Mouse (Mus musculus) MEL (cell line): ENCODE data around the gene Trp73.

Experiments
- CHD1 ChIP-seq: IDR thresholded peaks from 2 replicates; pipeline ENCODE4 v1.6.1; 2012; ENCODE audit warnings: low read depth, mild to moderate bottlenecking, inconsistent platforms, low read length, improper control_type of control experiment
- CTCF ChIP-seq, 3 experiments: IDR thresholded peaks in 2 of 3; conservative IDR thresholded peaks in 1 of 3; 2 replicates each; pipeline ENCODE4 v1.5.1; 2011 to 2012; ENCODE audit warnings: low read length in 3 of 3, low read depth in 2 of 3, mild to moderate bottlenecking in 2 of 3, improper control_type of control experiment in 1 of 3, inconsistent platforms in 1 of 3, mixed read lengths in 1 of 3, moderate library complexity in 1 of 3; ENCODE audit not compliant: control insufficient read depth in 1 of 3, insufficient read depth in 1 of 3, poor library complexity in 1 of 3, severe bottlenecking in 1 of 3
- EP300 ChIP-seq, 2 experiments: IDR thresholded peaks; 2 replicates each; pipeline ENCODE4 v1.6.1; 2011; ENCODE audit warnings: improper control_type of control experiment in 2 of 2, low read length in 2 of 2, low read depth in 1 of 2, mild to moderate bottlenecking in 1 of 2
- ETS1 ChIP-seq: IDR thresholded peaks from 2 replicates; pipeline ENCODE4 v1.6.1; 2012; ENCODE audit warnings: low read depth, mild to moderate bottlenecking, inconsistent platforms, low read length, improper control_type of control experiment, moderate library complexity
- MAFK ChIP-seq: IDR thresholded peaks from 2 replicates; pipeline ENCODE4 v1.6.1; 2011; ENCODE audit warnings: low read depth, mild to moderate bottlenecking, low read length, improper control_type of control experiment, borderline replicate concordance
- MAX ChIP-seq: IDR thresholded peaks from 2 replicates; pipeline ENCODE4 v1.6.1; 2011; ENCODE audit warnings: low read length, improper control_type of control experiment
- POLR2A ChIP-seq, 2 experiments: IDR thresholded peaks; 2 replicates each; pipeline ENCODE4 v1.6.1; 2011 to 2012; ENCODE audit warnings: low read length in 2 of 2, mild to moderate bottlenecking in 2 of 2, control low read depth in 1 of 2, improper control_type of control experiment in 1 of 2, low read depth in 1 of 2, moderate library complexity in 1 of 2; ENCODE audit not compliant: control insufficient read depth in 1 of 2, insufficient read depth in 1 of 2, poor library complexity in 1 of 2
- RCOR1 ChIP-seq: IDR thresholded peaks from 2 replicates; pipeline ENCODE4 v1.6.1; 2012; ENCODE audit warnings: low read depth, mild to moderate bottlenecking, inconsistent platforms, low read length, improper control_type of control experiment
- SIN3A ChIP-seq: IDR thresholded peaks from 2 replicates; pipeline ENCODE4 v1.6.1; 2012; ENCODE audit warnings: low read length, improper control_type of control experiment, inconsistent platforms
- TCF12 ChIP-seq: IDR thresholded peaks from 2 replicates; pipeline ENCODE4 v1.6.1; 2014; ENCODE audit warnings: low read depth, mild to moderate bottlenecking, inconsistent platforms, low read length, improper control_type of control experiment, moderate library complexity
- ZMIZ1 ChIP-seq: IDR thresholded peaks from 2 replicates; pipeline ENCODE4 v1.6.1; 2012; ENCODE audit warnings: low read depth, mild to moderate bottlenecking, inconsistent platforms, low read length, improper control_type of control experiment, moderate library complexity
- ZNF384 ChIP-seq: IDR thresholded peaks from 2 replicates; pipeline ENCODE4 v1.6.1; 2012; ENCODE audit warnings: low read depth, mild to moderate bottlenecking, inconsistent platforms, low read length, improper control_type of control experiment

- TF ChIP-seq MAX (no peak), POLR2A (IDR thresholded peaks at IDR 0.05; ENCODE audit: control insufficient read depth in 1 of 2, insufficient read depth in 1 of 2, low read depth in 1 of 2, low read length in 2 of 2, poor library complexity in 1 of 2) (no peak), TCF12 (no peak), CTCF (IDR thresholded peaks at IDR 0.05 in 2 of 3, conservative IDR thresholded peaks at IDR 0.05 in 1 of 3; ENCODE audit: control insufficient read depth in 1 of 3, insufficient read depth in 1 of 3, low read depth in 2 of 3, low read length in 3 of 3, poor library complexity in 1 of 3, severe bottlenecking in 1 of 3) (no peak), CHD1 (no peak), ZMIZ1 (no peak), MAFK (no peak), ZNF384 (no peak), EP300 (IDR thresholded peaks at IDR 0.05; ENCODE audit: low read depth in 1 of 2, low read length in 2 of 2) (no peak), ETS1 (no peak), SIN3A (no peak), RCOR1 (no peak)
Measured at GRCm38 (mm10) chr4:154154104-154154503, 14.1 kb upstream of the Trp73 start.
